Mouse (Mus musculus): ENCODE measurements at regions not wholly inside any gene's neighbourhood (a gene's known extent, or its start where the extent isn't known, plus 50 kb on each side); places are given as distances from the start of the nearest gene placed in this dataset.

GRCm38 (mm10) chr13:72715959-72716680 is 87.5 kb downstream of the Irx2 start:
- TF ChIP-seq POLR2A (IDR thresholded peaks at IDR 0.05; ENCODE audit: low read depth, low read length) (no peak), CTCF (conservative IDR thresholded peaks at IDR 0.05; ENCODE audit: insufficient read depth, insufficient read length, low read depth, low read length) (no peak)
